Mouse (Mus musculus) hindlimb bud, embryonic 11.5 days (tissue): ENCODE measurements around the gene Kat2b.
"Not testable (repeated sequence)": the region's sequence is repeated elsewhere in the genome, so short reads cannot be mapped to it uniquely, and the experiment has no call there.

ENCODE experiments used
- DNase-seq: peaks from one replicate; pipeline ENCODE4 v3.0.0-alpha.2; 2012; ENCODE audit warnings: low read depth, low spot score; ENCODE audit errors: extremely low spot score

Kat2b gene

GRCm38 (mm10) chr17:53657391-53657790 is 90.7 kb downstream of the Kat2b start:
- not testable (repeated sequence) for DNase-seq

- DNase-seq = no peak
Observed at GRCm38 (mm10) chr17:53658668-53659067, 92.0 kb downstream of the Kat2b start.

GRCm38 (mm10) chr17:53659230-53659629 is 92.6 kb downstream of the Kat2b start:
- DNase-seq = no peak

GRCm38 (mm10) chr17:53659738-53660137 is 93.1 kb downstream of the Kat2b start:
- no peak for DNase-seq

- DNase-seq = no peak
Observed at GRCm38 (mm10) chr17:53661056-53661840, 94.6 kb downstream of the Kat2b start.

GRCm38 (mm10) chr17:53664267-53664666 is 97.6 kb downstream of the Kat2b start:
- DNase-seq = no peak

- no peak for DNase-seq
Observed at GRCm38 (mm10) chr17:53664703-53665382, 98.2 kb downstream of the Kat2b start.

- no peak for DNase-seq
Observed at GRCm38 (mm10) chr17:53670453-53670852, 103.8 kb downstream of the Kat2b start.

- no peak for DNase-seq
Observed at GRCm38 (mm10) chr17:53678716-53679115, 112.1 kb downstream of the Kat2b start.

GRCm38 (mm10) chr17:53688321-53688720 is 121.7 kb downstream of the Kat2b start:
- no peak for DNase-seq

GRCm38 (mm10) chr17:53688877-53689802 is 122.5 kb downstream of the Kat2b start, which contains the start of gene Sgo1:
TSS of gene Sgo1 (minus strand) at chr17:53689333.
- peak; percentile 89 for DNase-seq

GRCm38 (mm10) chr17:53689946-53690345 is 123.3 kb downstream of the Kat2b start:
- peak; percentile 8 for DNase-seq

- no peak for DNase-seq
Observed at GRCm38 (mm10) chr17:53694039-53694438, 127.4 kb downstream of the Kat2b start.

GRCm38 (mm10) chr17:53697521-53697920 is 130.9 kb downstream of the Kat2b start:
- DNase-seq = not testable (repeated sequence)

GRCm38 (mm10) chr17:53714453-53714852 is 147.8 kb downstream of the Kat2b start:
- DNase-seq = no peak

GRCm38 (mm10) chr17:53715161-53715560 is 148.5 kb downstream of the Kat2b start:
- DNase-seq = not testable (repeated sequence)

- no peak for DNase-seq
Observed at GRCm38 (mm10) chr17:53718474-53718873, 151.8 kb downstream of the Kat2b start.

- not testable (repeated sequence) for DNase-seq
Observed at GRCm38 (mm10) chr17:53718916-53719315, 152.3 kb downstream of the Kat2b start.
